Mouse (Mus musculus): ENCODE measurements at regions not wholly inside any gene's neighbourhood (a gene's known extent, or its start where the extent isn't known, plus 50 kb on each side); places are given as distances from the start of the nearest gene placed in this dataset.

DNA sequence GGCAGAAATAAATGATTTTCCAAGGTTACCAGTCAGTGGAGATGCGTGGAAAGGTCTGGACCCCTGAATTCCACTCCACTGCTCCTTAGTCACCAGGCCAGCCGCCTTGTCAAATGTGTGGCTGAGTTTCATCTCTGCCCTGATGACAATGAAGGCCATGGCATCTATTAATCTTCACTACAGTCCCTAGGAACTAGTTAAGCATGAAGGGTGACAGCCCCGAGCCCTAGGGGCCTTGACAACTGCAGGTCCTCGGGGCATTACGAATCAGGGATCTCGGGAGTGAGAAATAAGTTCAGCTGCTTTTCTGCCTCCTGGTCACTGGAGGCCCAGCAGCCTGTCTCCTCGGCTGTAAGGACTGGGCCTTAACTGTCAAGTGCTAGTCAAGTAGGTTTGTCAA, 51.7 kb upstream of the Mgmt start:
- DNase-seq (ENCODE audit: low spot score in 2 of 2): no peak

DNA sequence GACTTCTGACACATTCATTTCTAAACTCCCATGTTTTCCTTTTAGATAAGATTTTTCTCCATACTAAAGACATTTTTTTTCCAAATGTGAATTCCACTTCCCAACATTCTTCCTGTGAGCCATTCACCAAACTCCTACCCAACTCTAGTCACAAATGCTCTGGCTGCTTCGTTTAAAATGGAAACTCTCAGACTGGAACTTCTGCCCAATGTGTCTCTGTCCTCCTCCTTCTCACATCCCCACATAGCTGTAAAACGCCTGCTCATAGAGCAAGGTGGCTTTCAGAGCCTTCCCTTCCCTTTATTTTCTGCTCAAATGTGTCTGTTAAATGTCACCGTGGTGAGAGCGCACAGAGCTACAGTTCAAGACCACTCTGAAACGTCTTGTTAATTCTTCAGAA, 50.1 kb upstream of the Mgmt start:
- DNase-seq (ENCODE audit: low spot score in 2 of 2): no peak
